Mouse (Mus musculus) spleen, embryonic (tissue): ENCODE results near the gene Slc46a1.

Experiments used
- CTCF ChIA-PET: fragments of 350-600 bp; sonication (Branson Sonifier 250); formaldehyde crosslinking; loops from one replicate; lab custom pipeline; 2022; lab: Charles Lee

Gene Slc46a1

DNA sequence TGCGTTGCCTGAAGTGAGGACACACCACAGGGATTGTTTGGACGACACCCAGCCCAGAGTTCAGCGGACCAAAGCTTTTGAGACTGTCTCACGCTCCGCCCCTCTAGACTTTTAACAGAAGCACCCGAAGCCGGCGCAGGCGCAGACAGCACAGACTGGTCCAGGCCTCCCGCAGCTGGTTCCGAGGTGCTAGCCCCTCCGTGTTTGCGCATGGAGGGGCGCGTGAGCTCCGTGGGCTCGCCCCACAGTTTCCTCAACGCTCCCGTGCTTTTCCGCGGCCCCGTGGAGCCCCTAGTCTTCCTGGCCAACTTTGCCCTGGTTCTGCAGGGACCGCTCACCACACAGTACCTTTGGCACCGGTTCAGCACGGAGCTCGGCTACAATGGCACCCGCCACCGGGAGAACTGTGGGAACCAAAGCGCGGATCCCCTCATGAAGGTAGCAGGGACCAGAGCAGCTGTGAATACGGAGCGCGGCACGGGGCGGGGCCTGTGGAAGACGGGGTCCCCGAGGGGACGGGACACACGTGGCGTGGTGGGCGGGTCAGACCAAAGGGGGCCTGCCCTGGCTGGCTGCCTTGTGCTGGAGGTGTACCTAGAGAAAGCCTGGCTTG, at the start of gene Slc46a1:
Slc46a1 (plus strand) TSS at position 130 of the 613 bp plus-strand sequence.
- CTCF ChIA-PET = interaction anchor here (1.1 kb wide), 1 partner anchor 395 kb away, joined by 3 read pairs; no protein-coding TSS in a partner anchor

DNA sequence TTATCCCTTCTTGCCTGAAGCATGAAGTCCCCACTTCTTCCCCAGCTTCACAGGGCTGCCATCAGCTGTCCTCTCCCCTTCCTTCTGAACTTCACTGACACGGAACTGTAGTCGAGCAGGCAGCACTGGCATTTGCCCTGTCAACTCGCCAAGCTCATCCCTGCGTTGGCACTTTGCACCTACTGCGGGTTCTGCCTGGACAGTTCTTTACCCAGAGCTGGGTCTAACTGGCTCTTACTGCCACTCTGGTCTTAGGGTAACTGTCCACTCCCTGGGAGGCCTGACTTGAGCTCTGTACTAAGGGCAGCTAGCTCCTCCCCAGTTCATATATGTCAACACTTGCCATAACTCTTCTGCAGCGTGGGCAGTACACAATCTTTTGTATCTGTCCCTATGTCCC, 48.6 kb upstream of the Slc46a1 start:
- CTCF ChIA-PET = interaction anchor here (0.9 kb wide), 1 partner anchor 37 kb away, joined by 4 read pairs; no protein-coding TSS in a partner anchor

DNA sequence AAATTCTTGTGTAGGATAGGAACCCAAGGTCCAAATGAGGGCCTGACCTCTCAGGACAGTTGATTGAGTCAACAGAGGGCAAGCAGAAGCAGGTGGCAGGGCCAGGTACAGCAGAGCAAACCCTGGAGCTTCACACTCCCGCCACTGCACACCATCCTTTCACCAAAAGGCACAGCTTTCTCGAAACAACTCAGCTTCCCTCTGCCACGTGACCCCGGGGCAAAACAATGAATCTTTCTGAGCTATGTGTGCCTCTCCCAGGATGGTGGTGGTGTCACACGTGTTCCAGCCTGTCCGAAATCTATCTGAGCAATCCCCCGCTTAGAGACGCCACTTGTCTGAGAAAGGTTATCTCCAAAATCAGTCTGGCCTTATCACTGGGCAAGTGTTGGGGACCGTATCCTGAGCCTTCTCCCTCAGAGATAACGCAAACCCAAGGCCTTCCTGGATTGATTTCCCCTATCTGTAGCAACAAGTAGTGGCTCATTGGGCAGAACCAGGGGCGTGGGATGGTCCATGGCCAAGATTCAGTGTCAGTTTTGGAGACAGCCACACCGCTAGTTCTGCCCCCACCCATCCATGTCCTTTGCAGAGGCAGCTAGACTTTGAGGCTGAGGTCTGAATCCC, 45.1 kb upstream of the Slc46a1 start:
- CTCF ChIA-PET = interaction anchor here (0.6 kb wide), 1 partner anchor 138 kb away, joined by 5 read pairs; no protein-coding TSS in a partner anchor

DNA sequence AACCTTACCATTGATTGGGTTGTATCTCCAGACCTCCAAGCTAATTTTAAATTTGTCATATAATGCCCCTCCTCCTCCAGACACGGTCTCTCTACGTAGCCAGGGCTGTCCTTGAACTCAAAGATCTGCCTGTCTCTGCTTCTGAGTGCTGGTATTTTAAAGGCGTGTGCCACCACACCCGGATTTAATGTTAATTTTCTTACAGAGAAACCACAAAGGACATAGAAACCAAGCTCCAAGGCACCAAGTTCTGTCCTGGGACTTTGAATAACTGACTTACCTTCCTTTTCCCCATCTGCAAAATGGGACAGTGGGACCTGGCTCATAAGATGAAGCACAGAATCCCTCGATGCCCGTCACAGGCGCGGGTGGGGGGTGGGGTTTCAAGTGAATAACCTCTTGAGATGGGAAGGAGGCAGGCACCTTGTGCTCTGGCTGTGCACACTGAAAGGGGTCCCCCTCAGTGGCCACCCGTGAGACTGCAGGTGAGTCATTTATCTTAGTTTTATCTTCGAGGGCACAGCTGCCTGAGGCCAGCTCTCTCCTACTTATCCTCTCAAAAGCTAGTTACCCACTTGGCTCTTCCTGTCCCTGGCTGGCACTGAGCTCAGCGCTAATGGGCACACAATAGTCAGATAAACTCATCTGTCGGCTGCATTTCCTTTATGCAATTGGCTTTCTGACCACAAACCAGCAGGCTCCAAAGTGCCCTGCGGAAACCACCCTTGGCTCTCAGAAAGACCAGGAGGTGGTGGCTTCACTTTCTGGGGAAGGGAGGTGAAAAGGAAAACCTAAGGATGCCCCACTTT, 44.1 kb upstream of the Slc46a1 start:
- CTCF ChIA-PET = interaction anchor here (0.6 kb wide), 1 partner anchor 139 kb away, joined by 5 read pairs; no protein-coding TSS in a partner anchor

DNA sequence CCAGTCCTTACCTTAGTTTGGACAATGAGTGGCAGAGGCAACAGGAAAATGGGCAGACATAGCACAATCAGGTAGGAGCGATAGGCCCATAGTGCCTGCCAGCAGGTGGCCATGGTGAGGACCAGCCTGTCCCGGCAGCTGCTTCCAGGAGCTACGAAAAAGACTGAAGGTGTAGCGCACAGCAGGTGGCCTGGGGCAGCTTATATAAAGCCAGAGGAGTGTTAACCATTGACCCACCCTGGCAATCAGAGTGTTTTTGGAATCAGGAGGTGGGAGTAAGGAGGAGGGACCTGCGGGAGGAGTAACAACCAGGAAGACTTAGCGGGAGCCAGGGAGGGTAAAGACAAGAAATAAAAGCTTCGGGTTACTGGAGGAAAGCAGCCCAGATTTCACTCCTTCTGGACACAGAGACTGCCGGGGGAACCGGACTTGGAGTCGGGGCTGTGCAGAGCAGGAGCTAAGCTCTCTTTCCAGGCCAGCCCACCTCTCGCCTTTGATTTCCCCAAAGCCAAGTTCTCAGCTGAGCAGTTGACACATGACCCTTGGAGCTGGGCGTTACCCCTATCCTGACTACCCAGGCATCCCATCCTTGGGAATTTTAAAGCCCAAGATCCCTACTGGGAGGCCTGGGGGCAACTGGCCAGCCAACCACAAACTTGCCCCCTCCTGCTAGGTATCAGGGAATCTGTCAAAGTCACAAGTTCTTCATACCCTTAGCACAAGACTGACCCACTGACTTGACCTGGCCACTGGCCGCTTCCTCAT, 43.3 kb upstream of the Slc46a1 start, which contains the start of gene Slc13a2:
Slc13a2 (minus strand) TSS at position 163 of the 765 bp plus-strand sequence.
- CTCF ChIA-PET = no interaction called here

DNA sequence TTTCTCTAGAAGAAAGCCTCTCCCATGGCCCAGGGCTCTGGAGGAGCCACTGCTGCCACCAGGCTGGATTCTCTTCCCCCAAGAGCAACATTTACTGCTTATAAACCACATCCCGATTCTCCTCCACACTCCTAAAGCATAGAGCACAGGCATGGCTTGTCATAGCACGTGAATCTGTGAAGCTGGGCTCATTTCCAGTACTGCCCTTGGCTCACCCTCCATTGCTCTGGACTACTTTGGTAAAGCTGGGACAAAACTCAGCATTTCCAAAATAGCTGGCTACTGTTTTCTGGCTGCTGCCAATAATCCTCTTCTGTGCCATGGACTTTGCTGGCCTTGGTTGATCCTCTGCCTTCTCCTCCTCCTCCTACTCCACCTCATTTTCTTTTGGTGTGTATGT, 41.1 kb upstream of the Slc46a1 start:
- CTCF ChIA-PET = no interaction called here

DNA sequence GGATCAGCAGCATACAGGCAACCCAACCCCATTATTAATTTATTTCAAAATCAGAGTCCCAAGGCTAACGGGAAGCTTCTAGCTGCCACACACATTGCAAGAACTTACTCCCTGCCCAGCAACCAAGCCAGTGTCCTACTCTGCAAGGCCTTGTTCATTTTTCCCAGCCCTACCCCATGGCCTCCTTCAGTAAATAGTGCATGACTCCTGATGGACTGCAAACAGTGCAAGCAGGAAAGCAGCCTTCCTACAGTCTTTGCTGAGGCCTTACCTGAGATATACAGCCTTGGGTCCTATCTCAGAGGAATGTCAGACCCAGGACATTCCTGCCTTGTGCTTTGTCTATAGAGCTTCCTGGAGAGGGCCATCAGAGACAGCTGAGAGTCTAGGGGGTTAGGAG, 39.9 kb upstream of the Slc46a1 start:
- CTCF ChIA-PET = no interaction called here

DNA sequence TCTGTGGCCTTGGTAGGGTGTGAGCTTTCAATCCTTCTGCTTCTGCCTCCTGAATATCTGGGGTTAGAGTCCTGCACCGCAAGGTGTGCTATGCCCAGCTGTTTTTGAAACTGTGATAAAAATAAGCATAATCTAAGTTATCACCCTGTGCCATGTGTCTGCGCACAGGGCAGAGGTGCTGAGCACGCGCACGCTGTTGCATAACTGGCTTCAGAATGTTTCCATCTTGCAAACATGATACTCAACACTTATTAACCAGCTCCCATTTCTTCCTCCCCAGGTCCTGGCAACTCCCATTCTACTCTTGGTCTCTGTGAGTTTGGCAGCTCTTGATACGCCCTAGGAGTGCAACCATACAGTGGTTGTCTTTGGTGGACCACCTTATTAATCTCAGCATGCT, 37.8 kb upstream of the Slc46a1 start:
- CTCF ChIA-PET = no interaction called here

DNA sequence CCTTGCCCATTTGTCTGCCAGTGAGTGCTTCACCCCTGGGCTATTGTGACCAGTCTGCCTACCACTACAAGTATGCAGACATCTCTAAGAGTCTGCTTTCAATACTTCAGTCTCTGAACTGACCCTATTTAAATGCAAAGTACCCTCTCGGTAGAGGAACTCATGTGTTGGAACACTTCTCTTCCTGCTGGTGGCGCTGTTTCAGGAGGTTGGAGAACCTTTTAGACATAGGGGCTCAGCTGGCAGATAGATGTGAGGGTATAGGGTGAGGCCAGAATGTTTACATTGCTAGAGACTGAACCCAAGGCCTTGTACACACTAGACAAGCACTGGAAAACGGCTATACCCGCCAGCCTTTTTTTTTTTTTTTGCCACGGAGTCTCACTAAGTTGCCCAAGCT, 37.2 kb upstream of the Slc46a1 start:
- CTCF ChIA-PET = no interaction called here

DNA sequence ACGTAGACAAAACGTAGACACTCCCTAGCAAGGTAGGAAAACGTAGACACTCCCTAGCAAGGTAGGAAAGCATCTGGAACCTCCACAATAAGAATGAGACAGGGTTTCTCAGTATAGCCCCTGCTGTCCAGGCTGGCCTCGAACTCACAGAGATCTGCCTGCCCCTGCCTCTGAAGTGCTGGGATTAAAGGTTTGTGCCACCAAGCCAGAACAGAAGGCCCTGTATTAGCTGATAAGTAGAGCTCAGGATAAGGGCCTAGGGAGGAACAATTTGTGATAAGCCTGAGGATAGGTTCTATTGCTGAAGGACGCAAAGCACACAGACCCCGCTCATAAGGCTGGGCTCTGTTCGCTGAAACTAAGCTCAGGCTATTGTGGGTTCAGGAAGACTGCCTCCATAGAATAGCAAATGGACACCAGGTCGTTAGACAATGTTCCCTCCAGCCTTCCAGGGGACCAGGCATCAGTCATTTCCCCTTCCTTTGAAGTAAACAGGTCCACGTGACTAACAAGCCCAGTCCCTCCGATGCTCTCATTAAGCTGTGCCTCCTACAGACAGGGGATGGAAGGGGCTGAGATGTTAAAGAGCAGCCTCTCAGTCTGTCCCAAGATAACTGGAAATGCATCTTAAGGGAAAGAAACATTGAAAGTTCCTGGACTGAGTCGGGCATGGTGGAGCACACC, 35.2 kb upstream of the Slc46a1 start:
- CTCF ChIA-PET = no interaction called here

DNA sequence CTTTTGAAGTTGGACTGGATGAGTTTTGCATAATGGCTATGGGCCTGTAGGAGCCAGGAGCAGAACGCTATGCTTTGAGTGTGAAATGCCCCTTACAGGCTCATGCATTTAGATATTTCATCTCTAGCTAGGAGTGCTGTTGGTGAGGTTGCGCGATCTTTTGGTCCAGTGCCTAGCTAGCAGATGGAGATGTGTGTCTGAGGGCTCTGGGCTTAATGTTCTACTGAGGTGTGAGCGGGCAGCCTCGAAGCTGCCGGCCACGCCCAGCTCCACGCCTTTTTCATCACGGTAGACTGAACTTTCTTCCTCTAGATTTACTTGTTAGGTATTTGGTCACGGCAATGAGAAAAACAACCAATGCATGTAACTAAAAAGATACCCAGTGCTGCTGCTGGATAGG, 34.3 kb upstream of the Slc46a1 start:
- CTCF ChIA-PET = no interaction called here

DNA sequence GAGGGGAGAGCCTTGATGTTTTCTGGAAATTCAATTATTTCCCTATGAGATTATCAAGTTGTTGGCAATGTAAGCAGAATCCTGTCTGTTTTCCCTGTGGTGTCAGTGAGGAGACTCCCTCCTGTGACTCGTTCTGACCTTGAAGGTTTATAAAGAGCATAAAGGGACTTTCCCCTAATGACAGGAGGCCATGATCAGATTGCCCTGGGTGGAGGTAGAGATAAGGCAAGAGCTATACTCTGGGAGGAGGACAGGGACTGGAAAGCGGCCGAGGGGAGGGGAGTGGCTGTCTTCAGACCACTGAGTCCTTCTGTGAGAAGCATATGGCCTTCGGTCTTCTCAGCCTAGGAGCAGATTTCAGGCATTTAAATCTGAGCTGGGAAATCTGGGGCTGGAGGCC, 31.4 kb upstream of the Slc46a1 start:
- CTCF ChIA-PET = no interaction called here

DNA sequence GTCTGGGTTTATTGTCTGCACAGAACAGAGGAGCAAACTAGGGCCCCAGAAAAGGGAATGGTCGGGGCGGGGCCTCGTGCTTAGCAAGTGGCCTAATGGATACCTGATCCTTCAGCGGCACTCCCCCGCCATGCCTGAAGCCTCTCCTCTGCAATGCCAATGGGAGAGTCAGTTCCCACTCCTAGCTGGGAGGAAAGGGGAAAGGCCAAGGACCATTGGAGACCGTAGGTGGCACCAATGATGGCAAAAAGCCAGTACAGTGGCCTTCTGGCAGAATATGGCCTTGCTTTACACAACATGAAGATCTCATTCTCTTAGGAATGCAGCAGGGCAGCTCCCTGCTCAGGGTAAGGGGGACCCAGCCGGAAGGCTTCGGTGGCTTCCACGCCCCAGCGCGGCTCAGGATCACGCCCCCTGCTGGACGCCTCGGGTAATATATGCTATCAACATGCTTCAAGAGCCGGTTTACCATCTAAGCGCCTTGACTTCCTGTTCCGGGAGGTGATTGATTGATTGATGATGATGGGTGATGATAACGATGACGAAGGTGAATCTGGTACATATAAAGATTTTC, 29.6 kb upstream of the Slc46a1 start:
- CTCF ChIA-PET = interaction anchor here (0.6 to 0.8 kb wide), 2 partner anchors 131 to 326 kb away, joined by 6 read pairs; no protein-coding TSS in a partner anchor

DNA sequence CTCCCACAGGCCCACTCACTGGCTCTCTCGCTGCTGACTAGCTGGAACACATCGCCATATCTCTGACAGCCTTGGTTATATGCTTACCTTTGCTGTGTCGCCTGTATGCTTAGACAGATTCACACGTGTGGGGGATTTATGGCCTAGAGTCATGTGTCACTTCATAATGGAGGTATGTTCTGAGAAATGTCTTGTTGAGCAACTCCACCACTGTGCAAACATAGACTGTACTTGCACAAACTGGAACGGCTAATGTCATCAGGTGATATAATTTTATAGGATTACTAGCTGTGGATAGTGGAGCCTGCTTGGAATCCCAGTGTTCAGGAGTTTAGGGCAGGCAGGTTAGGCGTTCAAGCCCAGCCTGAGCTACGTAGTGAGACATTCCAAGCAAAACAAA, 28.3 kb upstream of the Slc46a1 start:
- CTCF ChIA-PET = no interaction called here

DNA sequence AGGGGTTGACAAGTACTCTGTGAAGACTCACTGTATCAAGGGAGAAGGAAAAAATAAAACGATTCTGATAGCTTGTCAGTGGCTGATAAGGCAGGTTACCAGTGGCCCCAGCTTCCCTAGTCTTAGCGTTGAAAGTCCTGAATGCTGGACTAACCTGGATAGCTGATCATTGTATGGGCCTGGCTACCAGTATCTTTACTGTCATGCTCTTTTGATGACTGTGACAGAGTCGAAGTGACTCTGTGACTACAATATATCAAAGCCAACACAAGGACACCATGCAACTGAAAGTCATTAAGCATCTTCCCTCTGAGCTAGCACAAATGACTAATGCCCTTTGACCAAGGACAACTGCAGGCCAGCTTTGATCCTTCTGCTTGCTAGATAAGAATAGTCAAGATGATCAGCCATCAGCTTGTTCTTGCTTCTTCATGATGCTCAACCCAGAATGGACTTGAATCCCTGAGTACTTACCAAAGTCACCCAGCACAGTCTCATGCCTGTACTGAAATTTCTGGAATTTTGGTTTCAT, 27.0 kb upstream of the Slc46a1 start:
- CTCF ChIA-PET = no interaction called here

DNA sequence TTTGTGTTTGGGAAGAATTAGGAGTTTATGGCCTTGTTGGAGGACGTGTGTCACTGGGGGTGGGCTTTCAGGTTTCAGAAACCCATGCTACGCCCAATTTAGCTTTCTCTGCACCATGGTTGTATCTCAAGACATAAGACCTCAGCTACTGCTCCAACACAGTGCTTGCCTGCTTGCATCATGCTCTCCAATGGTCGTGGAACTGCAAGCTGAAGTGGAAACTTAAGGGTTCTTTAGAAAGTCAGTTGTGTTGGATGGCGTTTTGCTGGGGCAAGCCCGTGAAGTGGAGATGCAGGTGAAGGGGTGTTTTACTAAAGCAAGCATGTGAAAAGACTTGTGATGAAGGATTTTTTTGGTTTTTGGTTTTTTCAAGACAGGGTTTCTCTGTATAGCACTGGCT, 22.4 kb upstream of the Slc46a1 start:
- CTCF ChIA-PET = no interaction called here

DNA sequence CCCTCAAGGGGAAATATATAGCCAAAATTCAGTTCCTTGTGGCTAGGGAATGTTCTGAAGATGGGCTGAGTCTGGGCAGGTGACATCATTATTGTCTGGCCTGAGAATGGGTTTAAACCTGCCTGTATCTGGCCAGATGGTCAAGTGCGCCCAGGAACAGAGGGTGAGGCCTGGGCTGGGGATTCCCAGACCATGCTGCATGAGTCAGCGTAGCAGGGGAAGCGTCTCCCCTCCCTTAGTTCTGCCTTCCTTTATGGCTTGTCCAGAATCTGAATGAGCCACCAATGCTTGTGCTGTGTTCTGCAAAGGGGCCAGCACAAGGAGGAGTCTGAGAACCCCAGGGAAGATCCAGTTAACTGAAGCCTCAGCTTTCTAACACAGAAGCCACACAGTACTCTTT, 18.3 kb upstream of the Slc46a1 start:
- CTCF ChIA-PET = no interaction called here

DNA sequence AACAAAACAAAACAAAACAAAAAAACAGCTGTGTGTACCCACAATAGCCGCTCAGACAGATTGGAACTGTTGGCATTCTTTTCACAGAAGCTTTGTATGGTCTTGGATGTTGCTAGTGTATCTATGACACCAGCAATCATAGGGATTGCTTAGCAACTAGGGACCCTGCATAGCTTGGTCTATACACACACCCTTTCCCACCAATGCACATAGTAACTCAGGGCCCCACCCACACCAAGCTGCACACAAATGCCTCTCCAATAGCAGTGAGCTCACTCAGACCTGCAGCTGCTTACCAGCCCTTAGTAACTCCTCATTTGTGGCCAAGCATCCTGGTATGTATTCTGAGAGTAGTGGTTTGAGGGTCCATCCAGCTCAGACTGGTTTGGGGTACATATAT, 17.3 kb upstream of the Slc46a1 start:
- CTCF ChIA-PET = no interaction called here

DNA sequence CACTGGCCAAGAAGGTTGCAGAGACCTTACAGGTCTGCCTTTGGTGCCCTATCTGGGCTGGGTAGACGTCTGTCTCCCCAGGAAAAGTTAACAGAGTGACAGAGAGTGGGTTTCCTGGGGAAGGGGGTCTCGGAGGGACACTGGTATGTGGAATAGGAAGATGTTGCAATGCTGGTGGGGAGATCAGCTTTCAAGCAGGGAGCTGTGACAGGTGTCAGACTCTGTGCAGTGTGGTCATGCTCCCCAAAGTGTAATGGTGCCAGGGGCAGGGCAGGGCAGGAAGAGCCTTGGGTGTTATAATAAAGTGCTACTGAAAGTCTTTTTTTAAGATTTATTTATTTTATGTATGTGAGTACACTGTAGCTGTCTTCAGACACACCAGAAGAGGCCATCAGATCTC, 15.2 kb upstream of the Slc46a1 start:
- CTCF ChIA-PET = interaction anchor here (0.5 kb wide), 1 partner anchor 1134 kb away, joined by 14 read pairs; no protein-coding TSS in a partner anchor

DNA sequence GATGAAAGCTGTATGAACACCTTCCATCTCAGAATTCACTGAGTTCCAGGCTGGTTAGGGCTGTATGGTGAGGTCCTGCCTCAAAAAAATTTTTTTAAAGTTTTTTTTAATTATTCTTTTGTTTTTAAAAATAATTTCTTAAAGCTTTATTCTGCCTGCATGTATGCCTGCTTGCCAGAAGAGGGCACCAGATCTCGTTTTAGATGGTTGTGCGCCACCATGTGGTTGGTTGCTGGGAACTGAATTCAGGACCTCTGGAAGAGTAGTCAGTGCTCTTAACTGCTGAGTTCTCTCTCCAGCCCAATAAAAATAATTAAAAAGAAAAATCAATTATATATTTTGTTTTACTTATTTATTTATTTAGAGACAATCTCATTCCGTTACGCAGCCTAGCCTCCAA, 11.8 kb upstream of the Slc46a1 start:
- CTCF ChIA-PET = interaction anchor here (1.0 kb wide), 1 partner anchor 37 kb away, joined by 4 read pairs; no protein-coding TSS in a partner anchor
